Mouse (Mus musculus) urinary bladder, postnatal 14 days (tissue): ENCODE measurements around the gene Ell.
A peak's percentile ranks its signal among the peaks of the same experiment; 100 is the strongest.

Experiments
- DNase-seq: peaks from one replicate; pipeline ENCODE4 v3.0.0; 2021; ENCODE audit warnings: low spot score

The Ell gene

GRCm38 (mm10) chr8:70539077-70539813, at the start of gene Ell:
Gene Ell, plus strand, starts transcription at chr8:70539457.
- peak; percentile 100 for DNase-seq

DNA sequence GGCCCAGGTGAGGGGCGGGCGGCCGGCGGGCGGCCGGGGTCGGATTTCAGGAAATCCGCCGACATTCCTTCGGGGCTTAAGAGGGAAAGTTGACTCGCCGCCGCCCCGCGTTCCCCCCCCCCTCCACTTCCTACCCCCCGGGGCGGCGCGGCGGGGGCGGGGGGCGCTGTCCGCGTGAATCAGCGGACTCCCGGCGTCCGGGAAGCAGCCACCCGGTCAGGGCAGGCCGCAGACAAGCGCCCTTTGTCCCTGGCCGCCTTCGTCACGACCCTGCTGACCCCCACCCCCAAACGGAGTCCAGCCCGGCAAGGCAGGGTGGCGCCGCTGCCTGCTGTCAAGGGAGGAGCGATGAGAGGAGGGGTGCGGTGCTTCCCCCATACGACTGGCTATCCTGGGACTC, 49.7 kb upstream of the Ell start:
- DNase-seq: no peak

DNA sequence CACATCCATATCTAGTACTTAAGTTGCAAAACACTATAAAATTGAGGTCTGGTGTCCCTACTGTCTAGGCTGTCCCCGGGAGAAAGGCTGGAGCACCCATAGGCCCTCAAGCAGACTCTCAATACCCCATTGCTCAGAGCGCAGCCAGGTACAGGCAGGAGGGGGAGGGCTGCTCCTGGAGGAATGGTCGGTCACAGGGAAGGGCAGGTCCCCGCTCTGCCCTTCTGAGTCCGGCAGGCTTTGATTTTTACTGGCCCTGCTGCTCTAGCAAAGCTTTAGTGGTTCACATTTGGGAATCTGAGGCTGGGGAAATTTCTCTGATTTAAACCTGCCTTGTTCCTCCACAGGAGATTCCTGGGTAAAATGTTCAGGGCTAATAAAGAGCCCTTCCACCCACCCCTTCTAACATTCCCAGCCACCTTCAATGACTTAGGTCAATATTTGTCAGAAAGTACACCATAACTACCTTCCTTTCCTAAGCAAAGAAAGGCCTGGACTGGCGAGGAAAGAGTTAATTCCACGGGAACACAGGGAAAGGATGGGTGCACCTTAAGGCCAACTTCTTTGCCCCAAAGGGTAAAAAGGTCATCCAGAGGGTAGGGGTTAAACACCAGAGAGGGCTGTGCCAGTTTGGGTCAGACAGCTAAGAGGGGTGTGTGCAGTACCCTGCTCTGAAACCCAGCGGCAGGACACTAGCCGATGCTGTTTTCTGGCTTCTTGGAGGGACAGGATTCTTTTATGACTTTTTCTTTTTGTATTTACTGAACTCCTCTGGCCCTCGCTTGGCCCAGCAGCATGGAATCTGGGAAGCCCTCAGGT, 49.0 kb upstream of the Ell start:
- no peak for DNase-seq

DNA sequence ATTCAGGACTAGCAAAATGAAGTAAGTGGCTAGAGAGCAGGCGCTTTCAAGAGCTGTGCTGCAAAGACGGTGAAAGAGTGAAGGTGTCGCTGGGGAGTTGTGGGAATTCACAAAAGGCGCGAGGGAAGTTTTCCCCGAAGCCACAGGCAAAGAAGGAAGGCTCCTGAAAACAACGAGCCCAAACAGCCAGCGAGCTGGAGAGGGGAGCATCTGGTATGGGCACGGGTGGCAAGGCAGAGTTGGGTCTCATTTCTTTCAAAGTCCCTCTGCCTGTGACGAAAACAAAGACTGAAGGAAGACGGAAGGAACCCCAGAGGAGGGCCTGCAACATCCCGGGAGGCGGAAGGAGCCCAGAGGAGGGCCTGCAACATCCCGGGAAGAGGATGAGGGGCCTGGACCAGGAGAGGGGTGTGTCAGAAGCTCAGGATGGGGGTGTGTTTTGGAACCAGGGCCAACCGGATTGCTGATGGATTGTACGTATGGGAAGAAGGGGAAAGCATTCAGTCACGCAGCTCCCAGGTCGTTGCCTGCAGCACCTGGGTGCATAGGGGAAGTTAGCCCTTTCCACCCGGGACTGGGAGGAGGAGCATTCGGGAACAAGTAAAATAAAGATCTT, 48.3 kb upstream of the Ell start:
- no peak for DNase-seq

DNA sequence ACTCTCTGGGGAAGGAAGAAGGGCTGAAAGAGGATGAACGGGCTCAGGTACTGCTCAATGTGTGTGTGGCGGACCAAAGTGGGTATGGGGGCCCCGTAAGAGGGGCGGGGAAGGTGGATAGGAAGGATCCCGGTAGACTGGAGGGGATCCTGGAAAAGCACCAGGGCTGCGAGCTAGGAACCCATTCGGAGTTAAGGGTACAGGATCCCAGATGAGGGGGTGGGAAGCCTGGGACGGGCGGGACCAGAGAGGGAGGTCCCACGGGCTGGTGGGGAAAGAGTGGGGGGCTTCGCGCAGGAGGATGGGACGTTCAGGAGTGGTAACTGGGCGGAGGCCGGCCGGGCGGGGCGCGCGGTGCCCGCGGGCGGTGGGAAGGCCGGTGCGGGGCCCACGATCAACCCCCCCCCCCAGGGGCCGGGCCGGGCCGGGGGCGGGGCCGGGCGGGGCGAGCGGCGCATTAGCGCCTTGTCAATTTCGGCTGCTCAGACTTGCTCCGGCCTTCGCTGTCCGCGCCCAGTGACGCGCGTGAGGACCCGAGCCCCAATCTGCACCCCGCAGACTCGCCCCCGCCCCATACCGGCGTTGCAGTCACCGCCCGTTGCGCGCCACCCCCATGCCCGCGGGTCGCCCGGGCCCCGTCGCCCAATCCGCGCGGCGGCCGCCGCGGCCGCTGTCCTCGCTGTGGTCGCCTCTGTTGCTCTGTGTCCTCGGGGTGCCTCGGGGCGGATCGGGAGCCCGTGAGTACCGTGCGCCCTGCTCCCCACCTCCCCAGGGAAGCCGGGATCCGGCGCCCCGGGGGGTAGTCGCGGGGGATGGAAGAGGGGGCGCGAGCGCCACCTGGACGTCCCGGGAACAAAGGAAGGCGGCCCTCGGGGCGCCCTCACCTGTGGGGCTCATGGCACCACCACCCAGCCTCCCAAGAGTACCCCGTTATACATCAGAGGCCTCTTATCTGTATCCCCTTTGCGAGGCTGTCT, 46.3 kb upstream of the Ell start, which contains the start of gene Crlf1:
Gene Crlf1 (plus strand): TSS at position 495 of the 977 bp plus-strand sequence.
- DNase-seq: no peak

DNA sequence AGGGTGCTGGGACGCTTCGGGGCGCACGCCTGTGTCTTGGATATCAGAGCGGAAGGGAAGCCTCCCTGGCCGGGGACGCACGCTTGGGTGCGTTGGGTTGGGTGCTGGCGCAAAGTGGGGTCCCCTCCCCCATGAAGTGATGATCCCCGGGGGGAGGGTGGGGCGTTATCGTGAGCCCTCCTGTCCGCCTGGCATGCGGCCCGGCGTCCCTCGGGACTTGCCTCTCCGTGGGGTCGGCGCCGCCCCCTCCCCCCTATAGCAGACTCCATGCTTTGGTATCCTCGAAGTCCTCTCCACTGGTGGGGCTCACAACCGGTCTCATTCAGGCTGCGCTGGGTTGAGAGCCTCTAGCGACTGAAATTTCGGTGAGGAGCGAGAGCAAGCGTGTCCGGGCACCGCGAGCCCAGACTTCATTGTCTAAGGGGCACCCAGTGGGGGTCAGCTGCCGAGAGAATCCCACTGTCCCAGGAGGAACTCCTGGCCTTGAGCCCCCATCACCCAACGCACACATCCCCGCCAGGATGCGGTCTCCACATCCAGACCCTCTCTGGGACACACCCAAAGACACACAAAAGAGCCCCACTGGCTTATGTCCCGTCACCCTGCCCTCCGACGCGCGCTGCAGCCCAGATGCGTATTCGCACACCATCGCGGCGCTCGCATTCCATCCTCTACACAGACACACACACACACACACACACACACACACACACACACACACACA, 45.4 kb upstream of the Ell start:
- no peak for DNase-seq

- no peak for DNase-seq
These were observed 44.8 kb upstream of the Ell start for GRCm38 (mm10) chr8:70494416-70494945.

- no peak for DNase-seq
These were observed 44.1 kb upstream of the Ell start for GRCm38 (mm10) chr8:70495001-70495770.

- no peak for DNase-seq
These were observed 43.5 kb upstream of the Ell start for GRCm38 (mm10) chr8:70495771-70496062.

- no peak for DNase-seq
These were observed 38.6 kb upstream of the Ell start for GRCm38 (mm10) chr8:70500386-70501301.

DNA sequence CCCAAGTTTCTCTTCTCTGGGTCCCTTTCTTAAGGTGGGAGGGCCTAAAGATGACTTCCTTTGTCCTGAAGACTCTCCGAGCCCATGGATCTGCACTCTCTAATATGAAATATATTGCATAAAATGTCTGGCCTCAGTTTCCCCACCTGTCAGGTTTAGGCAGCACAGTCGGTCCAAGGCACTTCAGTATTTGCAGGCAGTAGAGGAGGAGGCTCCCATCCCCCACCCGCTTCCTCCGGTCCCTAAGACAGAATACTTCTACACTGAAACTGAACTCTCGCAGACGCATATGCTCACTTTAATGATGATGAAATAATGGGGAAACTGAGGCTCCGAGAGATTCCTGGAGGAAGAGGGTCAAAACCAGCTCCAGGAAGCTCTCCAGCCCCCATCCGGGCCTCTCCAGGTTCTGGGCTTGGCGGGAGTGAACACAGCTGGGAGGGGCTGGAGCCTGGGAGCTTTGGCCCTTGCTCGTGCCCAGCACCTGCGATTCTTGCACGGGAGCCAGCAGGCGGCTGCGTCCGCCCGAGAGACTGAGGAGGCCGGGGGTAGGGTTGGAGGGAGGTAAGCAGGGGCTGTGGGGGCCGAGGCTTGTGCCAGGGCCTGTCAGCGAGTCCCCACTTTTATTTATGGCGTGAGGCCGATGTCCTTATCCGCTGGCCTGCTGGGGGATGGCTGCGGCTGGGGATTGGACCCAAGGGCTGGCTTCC, 37.3 kb upstream of the Ell start:
- no peak for DNase-seq

DNA sequence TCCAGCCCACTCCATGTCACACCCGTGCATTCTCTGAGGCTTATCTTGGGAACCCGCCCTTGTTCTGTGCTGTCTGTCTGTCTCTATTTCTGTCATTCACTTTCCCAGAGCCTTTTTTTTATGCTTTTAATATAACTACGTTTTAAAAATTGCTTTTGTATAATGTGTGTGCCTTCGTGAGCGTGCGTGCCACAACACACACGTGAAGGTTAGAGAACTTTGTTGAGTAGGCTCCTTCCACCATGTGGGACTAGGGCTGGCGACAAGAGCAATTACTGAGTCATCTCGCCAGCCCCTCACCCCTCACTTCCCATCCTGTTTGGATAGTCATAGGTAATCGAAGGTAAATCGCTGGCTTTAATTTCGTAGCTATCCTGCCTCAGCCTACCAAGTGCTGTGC, 36.7 kb upstream of the Ell start:
- DNase-seq: no peak

GRCm38 (mm10) chr8:70503062-70503750, 36.1 kb upstream of the Ell start:
- DNase-seq: peak; percentile 65

DNA sequence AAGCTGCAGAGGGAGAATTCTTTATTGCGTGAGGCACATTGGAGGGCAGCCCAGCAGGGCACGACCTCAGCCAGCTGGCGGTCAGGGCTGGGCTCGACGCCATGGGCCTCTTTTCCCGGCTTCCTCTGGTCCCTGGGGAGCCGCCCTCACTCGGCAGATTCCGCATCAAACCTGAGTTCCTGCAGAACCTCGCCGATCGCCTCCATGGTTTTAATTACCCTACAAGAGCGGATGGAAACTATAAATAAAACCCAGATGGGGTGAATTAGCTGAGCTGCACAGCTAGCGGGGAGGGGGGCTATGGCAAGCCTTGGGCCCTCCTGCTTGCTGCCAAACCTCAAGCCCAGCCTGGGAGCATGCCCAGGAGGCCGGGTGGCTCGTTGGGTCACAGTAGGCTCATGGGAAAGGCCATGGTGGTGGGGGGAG, 35.0 kb upstream of the Ell start:
- no peak for DNase-seq

DNA sequence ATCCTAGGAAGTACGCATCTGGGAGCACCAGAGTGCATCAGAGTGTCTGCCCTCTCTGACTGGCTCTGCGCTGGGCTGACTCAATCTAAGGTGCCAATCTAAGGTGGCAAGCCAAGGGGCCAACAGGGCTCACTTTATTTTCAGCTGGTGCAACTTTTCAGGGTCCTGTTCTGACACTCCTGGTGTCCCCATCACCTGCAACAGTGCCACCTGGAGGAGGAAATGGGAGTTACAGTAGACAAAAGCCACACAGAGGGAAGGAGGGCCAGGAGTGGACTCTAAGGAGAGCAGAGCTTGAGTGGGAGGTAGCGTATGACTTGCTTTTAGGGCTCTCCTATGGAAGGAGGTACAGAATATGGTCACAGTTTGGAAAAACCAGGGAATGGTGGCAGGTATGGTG, 34.4 kb upstream of the Ell start:
- peak; percentile 85 for DNase-seq

- no peak for DNase-seq
These were observed 33.4 kb upstream of the Ell start for GRCm38 (mm10) chr8:70505698-70506327.

DNA sequence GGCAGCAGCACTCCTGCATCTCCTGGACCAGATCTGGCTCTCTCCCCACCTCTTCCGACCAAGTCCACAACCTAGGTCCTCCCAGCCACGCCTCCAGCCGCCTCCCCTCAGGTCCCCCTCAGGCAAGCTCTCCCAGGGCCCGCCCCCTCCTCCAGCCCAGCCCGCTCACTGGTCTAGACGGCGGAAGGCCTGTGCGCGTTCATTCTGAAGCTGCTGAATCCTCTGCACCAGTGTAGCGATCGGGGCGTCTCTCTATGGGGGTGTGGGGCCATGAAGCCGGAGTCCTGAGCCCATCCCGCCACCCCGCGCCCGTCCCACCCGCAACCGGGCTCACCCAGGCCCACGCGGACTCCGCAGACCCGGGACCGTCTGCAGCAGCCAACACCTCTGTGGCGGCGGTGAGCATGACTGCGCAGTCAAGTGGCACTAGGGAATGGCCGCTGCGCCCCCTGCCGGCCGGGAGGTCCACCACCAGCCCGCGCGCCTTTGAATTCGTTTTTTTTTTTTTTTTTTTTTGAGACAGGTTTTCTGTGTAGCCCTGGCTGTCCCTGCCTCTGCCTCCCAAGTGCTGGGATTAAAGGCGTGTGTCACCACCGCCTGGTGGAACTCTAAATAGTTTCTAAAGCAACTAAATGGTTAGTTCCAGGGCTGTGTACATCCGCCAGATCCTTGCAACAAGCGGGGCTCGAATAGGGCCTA, 32.8 kb upstream of the Ell start, which contains the start of gene Rex1bd:
Gene Rex1bd (minus strand): TSS at position 425 of the 699 bp plus-strand sequence.
- peak; percentile 94 for DNase-seq
